Mouse (Mus musculus) ES-Bruce4 (cell line): ENCODE data around the gene Ccdc57.

Experiments used
- CTCF ChIP-seq: IDR thresholded peaks from one replicate; pipeline ENCODE4 v1.8.1; 2011; ENCODE audit warnings: low read depth, low read length
- EP300 ChIP-seq: IDR thresholded peaks from 2 replicates; pipeline ENCODE4 v1.6.1; 2011; ENCODE audit warnings: low read depth, low read length; ENCODE audit not compliant: insufficient read depth
- POLR2A ChIP-seq: IDR thresholded peaks from one replicate; pipeline ENCODE4 v1.8.1; 2011; ENCODE audit warnings: low read length; ENCODE audit not compliant: insufficient read depth

- TF ChIP-seq POLR2A: no peak
- TF ChIP-seq CTCF: no peak
- TF ChIP-seq EP300: no peak
Observed at GRCm38 (mm10) chr11:120862819-120863218, 69.9 kb downstream of the Ccdc57 start.
